Mouse (Mus musculus) lung, embryonic 14.5 days (tissue): ENCODE results near the gene Agpat1. TPM values are rescaled to one million over a fixed set of nuclear protein-coding genes. Genes with fewer than 3 reads are reported as not detected.

Experiments
- ATAC-seq: fragments of 200-750 bp; cut with Nextera tagmentation; 2 replicates; pipeline ENCODE4 v1.8.0; 2017; ENCODE audit warnings: mild to moderate bottlenecking, moderate TSS enrichment, moderate library complexity; ENCODE audit not compliant: insufficient read depth
- DNase-seq: peaks from one replicate; pipeline ENCODE4 v3.0.0-alpha.2; 2015
- H3K27ac ChIP-seq: fragments of 300-500 bp; sonication (generic); 2 replicates; pipeline ENCODE4 v1.5.1; 2014; ENCODE audit warnings: low read depth, mild to moderate bottlenecking, moderate library complexity
- H3K27me3 ChIP-seq: fragments of 300-500 bp; sonication (generic); 2 replicates; pipeline ENCODE4 v1.6.1; 2014; ENCODE audit warnings: low read length, control low read depth; ENCODE audit not compliant: insufficient read depth
- H3K36me3 ChIP-seq: fragments of 300-500 bp; sonication (generic); 2 replicates; pipeline ENCODE4 v1.6.1; 2014; ENCODE audit warnings: control low read depth; ENCODE audit not compliant: insufficient read depth
- H3K4me1 ChIP-seq: fragments of 300-500 bp; sonication (generic); 2 replicates; pipeline ENCODE4 v1.6.1; 2014; ENCODE audit warnings: antibody characterized with exemption, control low read depth; ENCODE audit not compliant: insufficient read depth
- H3K4me2 ChIP-seq: fragments of 300-500 bp; sonication (generic); 2 replicates; pipeline ENCODE4 v1.6.1; 2014; ENCODE audit warnings: mild to moderate bottlenecking
- H3K4me3 ChIP-seq: fragments of 300-500 bp; sonication (generic); 2 replicates; pipeline ENCODE4 v1.5.1; 2014; ENCODE audit warnings: low read depth, low read length
- H3K9ac ChIP-seq: fragments of 300-500 bp; sonication (generic); 2 replicates; pipeline ENCODE4 v1.6.1; 2014
- H3K9me3 ChIP-seq: fragments of 300-500 bp; sonication (generic); 2 replicates; pipeline ENCODE4 v1.6.1; 2016; ENCODE audit warnings: low read depth, low read length, control low read depth
- CTCF ChIP-seq: IDR thresholded peaks from 2 replicates; pipeline ENCODE4 v1.5.1; 2016; ENCODE audit warnings: antibody characterized with exemption, low read depth
- WGBS: fragments of 180-500 bp; shearing (Covaris S2); extraction: QIAGEN DNeasy Blood & Tissue Kit; methylation state at CpG from one replicate; pipeline ENCODE4 v1.1.7; 2014; 5-methylcytosine and 5-hydroxymethylcytosine counted together
- polyA plus RNA-seq: library from polyadenylated mRNA; unstranded; fragments of >200 nt; fragmentation: Nextera tagmentation; extraction: Ambion mirVana; gene quantifications from 2 replicates; pipeline ENCODE4 v1.2.1, GENCODE M21; 2014

Agpat1 gene
- polyA plus RNA-seq, 1 experiment from 2014 or later = 54.1 TPM

- ATAC-seq (no peak), DNase-seq (peak; percentile 72)
- H3K4me1 ChIP-seq = peaks cover 48% of the 10 kb centered on the region
Measured at GRCm38 (mm10) chr17:34589681-34590101, 14.4 kb upstream of the Agpat1 start, which contains the start of gene Gpsm3. Gpsm3 (plus strand) TSS chr17:34589806.

GRCm38 (mm10) chr17:34590154-34590987 is 13.7 kb upstream of the Agpat1 start:
- H3K27ac ChIP-seq = peak overlapping the region; percentile 98
- H3K4me2 ChIP-seq = peak overlapping the region; percentile 97
- H3K4me1 ChIP-seq = peaks cover 49% of the 10 kb centered on the region
- no peak for TF ChIP-seq CTCF
- H3K27me3 ChIP-seq = no peaks in the 10 kb centered on the region
- ATAC-seq (no peak), DNase-seq (no peak)
- 0 out of 2 replicates have a peak overlapping the region, but pooled peaks have one; percentile 8 for H3K9ac ChIP-seq
- 62% methylated on average over 15 of the region's 15 CpGs for WGBS
- H3K9me3 ChIP-seq = no peaks in the 10 kb centered on the region
- peak overlapping the region; percentile 14 for H3K4me3 ChIP-seq
- H3K36me3 ChIP-seq = peaks cover 16% of the 10 kb centered on the region

More at GRCm38 (mm10) chr17:34589681-34590101, 14.4 kb upstream of the Agpat1 start, which contains the start of gene Gpsm3:
- TF ChIP-seq CTCF = no peak
- Histone ChIP-seq H3K9me3 (no peaks in the 10 kb centered on the region), H3K4me2 (peak within 1 kb of the TSS; percentile 97), H3K27ac (peak within 1 kb of the TSS; percentile 98), H3K9ac (peak within 1 kb of the TSS; percentile 8; the same call in 1 of the 2 replicates), H3K36me3 (peaks cover 9% of the 10 kb centered on the region), H3K4me3 (peak within 1 kb of the TSS; percentile 14), H3K27me3 (no peaks in the 10 kb centered on the region)
- WGBS = 7% methylated on average over 7 of the region's 7 CpGs

- Histone ChIP-seq H3K27me3 (no peaks in the 10 kb centered on the region), H3K4me2 (peak within 1 kb of the TSS; percentile 97), H3K4me3 (peak within 1 kb of the TSS; percentile 87), H3K27ac (peak within 1 kb of the TSS; percentile 98), H3K36me3 (peaks cover 25% of the 10 kb centered on the region), H3K4me1 (peaks cover 43% of the 10 kb centered on the region), H3K9ac (peak within 1 kb of the TSS; percentile 95), H3K9me3 (no peaks in the 10 kb centered on the region)
- ATAC-seq (peak; percentile 6; the same call in 1 of the 2 replicates), DNase-seq (peak; percentile 59)
- 3% methylated on average over 21 of the region's 21 CpGs for WGBS
- TF ChIP-seq CTCF = no peak
Measured at GRCm38 (mm10) chr17:34591029-34591993, 12.8 kb upstream of the Agpat1 start, which contains the start of gene Pbx2. Pbx2 (plus strand) TSS chr17:34591266.

GRCm38 (mm10) chr17:34591994-34592375 is 12.1 kb upstream of the Agpat1 start:
- peak overlapping the region; percentile 87 for H3K4me3 ChIP-seq
- H3K9me3 ChIP-seq = no peaks in the 10 kb centered on the region
- peak overlapping the region; percentile 97 for H3K4me2 ChIP-seq
- H3K4me1 ChIP-seq = peaks cover 45% of the 10 kb centered on the region
- WGBS = under 1% methylated on average over 29 of the region's 35 CpGs
- DNase-seq (peak; percentile 88), ATAC-seq (peak; percentile 25)
- no peaks in the 10 kb centered on the region for H3K27me3 ChIP-seq
- peak overlapping the region; percentile 98 for H3K27ac ChIP-seq
- H3K9ac ChIP-seq = peak overlapping the region; percentile 95
- no peak for TF ChIP-seq CTCF
- peaks cover 30% of the 10 kb centered on the region for H3K36me3 ChIP-seq

GRCm38 (mm10) chr17:34592581-34593549 is 11.2 kb upstream of the Agpat1 start:
- DNase-seq = peak; percentile 66
- Histone ChIP-seq H3K4me2 (peak overlapping the region; percentile 97), H3K9ac (peak overlapping the region; percentile 95), H3K4me1 (peaks cover 49% of the 10 kb centered on the region), H3K4me3 (peak overlapping the region; percentile 87), H3K9me3 (no peaks in the 10 kb centered on the region), H3K27me3 (no peaks in the 10 kb centered on the region), H3K36me3 (peaks cover 30% of the 10 kb centered on the region), H3K27ac (peak overlapping the region; percentile 98)
- WGBS = 1% methylated on average over 32 of the region's 32 CpGs
- peak; percentile 11; the same call in 1 of the 2 replicates for ATAC-seq
- TF ChIP-seq CTCF = no peak
